Mouse (Mus musculus) C2C12 (cell line): ENCODE measurements at regions not wholly inside any gene's neighbourhood (a gene's known extent, or its start where the extent isn't known, plus 50 kb on each side); places are given as distances from the start of the nearest gene placed in this dataset.

Source experiments
- H3K27me3 ChIP-seq: one replicate; pipeline ENCODE4 v1.6.1; 2011; ENCODE audit not compliant: control insufficient read depth, insufficient read depth, insufficient read length
- H3K36me3 ChIP-seq: one replicate; pipeline ENCODE4 v1.6.1; 2011; ENCODE audit not compliant: control insufficient read depth, insufficient read depth
- H3K4me3 ChIP-seq: one replicate; pipeline ENCODE4 v1.5.1; 2011; ENCODE audit warnings: mild to moderate bottlenecking, control low read depth; ENCODE audit not compliant: poor library complexity, insufficient read depth, severe bottlenecking
- H3K79me2 ChIP-seq: one replicate; pipeline ENCODE4 v1.6.1; 2011; ENCODE audit not compliant: control insufficient read depth, insufficient read depth
- H3K79me3 ChIP-seq: one replicate; pipeline ENCODE4 v1.6.1; 2011; ENCODE audit warnings: low read depth, control low read depth
- H3ac ChIP-seq: one replicate; pipeline ENCODE3; 2011; ENCODE audit warnings: low read depth; ENCODE audit not compliant: control insufficient read depth, insufficient read length
- CEBPB ChIP-seq: IDR thresholded peaks from one replicate; pipeline ENCODE4 v1.6.1; 2011; ENCODE audit warnings: low read depth, mild to moderate bottlenecking, control low read depth, moderate library complexity
- CTCF ChIP-seq: IDR thresholded peaks from one replicate; pipeline ENCODE4 v1.5.1; 2011; ENCODE audit not compliant: control insufficient read depth, insufficient read depth, insufficient read length
- FOSL1 ChIP-seq: IDR thresholded peaks from one replicate; pipeline ENCODE4 v1.8.0; 2011; ENCODE audit warnings: mild to moderate bottlenecking, low read length; ENCODE audit not compliant: poor library complexity, insufficient read depth, severe bottlenecking
- MAX ChIP-seq: IDR thresholded peaks from one replicate; pipeline ENCODE4 v1.6.1; 2011; ENCODE audit warnings: mild to moderate bottlenecking, control low read depth
- MYOD1 ChIP-seq: IDR thresholded peaks from one replicate; pipeline ENCODE4 v1.6.1; 2011; ENCODE audit warnings: low read depth; ENCODE audit not compliant: control insufficient read depth, insufficient read length
- MYOG ChIP-seq: IDR thresholded peaks from one replicate; pipeline ENCODE4 v1.6.1; 2011; ENCODE audit not compliant: control insufficient read depth, insufficient read length; ENCODE audit errors: extremely low read depth
- USF1 ChIP-seq: IDR thresholded peaks from one replicate; pipeline ENCODE4 v1.6.1; 2011; ENCODE audit warnings: low read depth, mild to moderate bottlenecking, control low read depth, moderate library complexity

GRCm38 (mm10) chr13:59937147-59937546 is 114.2 kb upstream of the Tut7 start:
- no peaks in the 10 kb centered on the region for H3K79me3 ChIP-seq
- TF ChIP-seq MAX (no peak), CTCF (no peak)
- no peaks in the 10 kb centered on the region for H3K27me3 ChIP-seq
- H3ac ChIP-seq: no peak overlapping the region
- H3K79me2 ChIP-seq: no peaks in the 10 kb centered on the region
- H3K36me3 ChIP-seq: no peaks in the 10 kb centered on the region
- no peak overlapping the region for H3K4me3 ChIP-seq

- Histone ChIP-seq H3K4me3 (no peak overlapping the region), H3ac (no peak overlapping the region), H3K79me3 (no peaks in the 10 kb centered on the region), H3K27me3 (no peaks in the 10 kb centered on the region), H3K36me3 (no peaks in the 10 kb centered on the region), H3K79me2 (no peaks in the 10 kb centered on the region)
- TF ChIP-seq FOSL1 (no peak), CEBPB (no peak), USF1 (no peak), MAX (no peak), MYOD1 (no peak), MYOG (no peak), CTCF (no peak)
Measured at GRCm38 (mm10) chr13:59934556-59934955, 111.6 kb upstream of the Tut7 start.

GRCm38 (mm10) chr13:59934093-59934492 is 111.1 kb upstream of the Tut7 start:
- Histone ChIP-seq H3K27me3 (no peaks in the 10 kb centered on the region), H3K4me3 (no peak overlapping the region), H3K79me2 (no peaks in the 10 kb centered on the region), H3K79me3 (no peaks in the 10 kb centered on the region), H3K36me3 (no peaks in the 10 kb centered on the region), H3ac (no peak overlapping the region)
- TF ChIP-seq MYOD1: no peak
- no peak for TF ChIP-seq CEBPB
- TF ChIP-seq CTCF: no peak
- TF ChIP-seq MYOG: no peak
- TF ChIP-seq USF1: no peak
- TF ChIP-seq MAX: no peak
- TF ChIP-seq FOSL1: no peak

GRCm38 (mm10) chr13:59927379-59928111 is 104.6 kb upstream of the Tut7 start:
- Histone ChIP-seq H3K79me3 (no peaks in the 10 kb centered on the region), H3ac (no peak overlapping the region), H3K4me3 (no peak overlapping the region), H3K79me2 (no peaks in the 10 kb centered on the region), H3K36me3 (no peaks in the 10 kb centered on the region), H3K27me3 (no peaks in the 10 kb centered on the region)
- TF ChIP-seq CEBPB (no peak), MYOG (no peak), USF1 (no peak), FOSL1 (no peak), MYOD1 (no peak), MAX (no peak), CTCF (no peak)

- Histone ChIP-seq H3ac (no peak overlapping the region), H3K4me3 (no peak overlapping the region), H3K36me3 (no peaks in the 10 kb centered on the region), H3K27me3 (no peaks in the 10 kb centered on the region), H3K79me2 (no peaks in the 10 kb centered on the region), H3K79me3 (no peaks in the 10 kb centered on the region)
- no peak for TF ChIP-seq CTCF
- TF ChIP-seq MAX: no peak
- TF ChIP-seq FOSL1: no peak
- no peak for TF ChIP-seq USF1
- no peak for TF ChIP-seq MYOD1
- no peak for TF ChIP-seq CEBPB
- TF ChIP-seq MYOG: no peak
Measured at GRCm38 (mm10) chr13:59925845-59926481, 103.0 kb upstream of the Tut7 start.
